Mouse (Mus musculus) thymus, adult 2 months (tissue): Measurements from ENCODE around the gene Gm9936.

Source experiments
- CTCF ChIP-seq: fragments of 200-500 bp; IDR thresholded peaks from 2 replicates; pipeline ENCODE4 v1.5.1; 2012; ENCODE audit warnings: mild to moderate bottlenecking, control low read depth, low read length, moderate library complexity, borderline replicate concordance; ENCODE audit not compliant: control insufficient read depth, poor library complexity, insufficient read depth; ENCODE audit errors: extremely low read depth
- POLR2A ChIP-seq: fragments of 200-500 bp; IDR thresholded peaks from 2 replicates; pipeline ENCODE4 v1.6.1; 2012; ENCODE audit warnings: mild to moderate bottlenecking, low read length, control low read depth, moderate library complexity; ENCODE audit not compliant: control insufficient read depth, poor library complexity, insufficient read depth; ENCODE audit errors: extremely low read depth

GRCm38 (mm10) chr5:114895542-114895941, 37.1 kb upstream of the Gm9936 start:
- TF ChIP-seq CTCF (no peak), POLR2A (no peak)
